Mouse (Mus musculus): ENCODE results near the gene Pced1b. TPM values are rescaled to one million over a fixed set of nuclear protein-coding genes. Genes with fewer than 3 reads are reported as not detected.

Gene Pced1b
- total and polyA plus RNA-seq, 3 experiments: 6.6 to 36.5 TPM; not detected in 1

- Histone ChIP-seq H3K27ac (ENCODE audit: control insufficient read depth, low read depth, low read length) (no peak overlapping the region), H3K9me3 (replicated peaks; ENCODE audit: insufficient read depth, low read length) (no peaks in the 10 kb centered on the region), H3K27me3 (ENCODE audit: control insufficient read depth in 1 of 2, insufficient read depth in 2 of 2, low read length in 2 of 2) (peaks cover 0 to 5% of the 10 kb centered on the region in 2 experiments; a peak in 1 of 4 replicates), H3K79me2 (ENCODE audit: control insufficient read depth, insufficient read depth, low read length, poor library complexity) (no peaks in the 10 kb centered on the region), H3K36me3 (ENCODE audit: control insufficient read depth in 1 of 2, insufficient read depth in 2 of 2, low read length in 2 of 2) (no peaks in the 10 kb centered on the region), H3K4me3 (ENCODE audit: control insufficient read depth in 1 of 2, insufficient read depth in 1 of 2, low read depth in 2 of 2, low read length in 2 of 2) (no peak overlapping the region), H3K9ac (ENCODE audit: control insufficient read depth, low read depth, low read length, poor library complexity, severe bottlenecking) (no peak overlapping the region), H3K4me1 (ENCODE audit: control insufficient read depth in 1 of 2, insufficient read depth in 2 of 2, low read length in 2 of 2) (no peaks in the 10 kb centered on the region)
- TF ChIP-seq GATA1 (IDR thresholded peaks at IDR 0.05; ENCODE audit: low read depth, low read length) (no peak), USF2 (IDR thresholded peaks at IDR 0.05; ENCODE audit: borderline replicate concordance in 1 of 2, insufficient read depth in 1 of 2, low read depth in 1 of 2, low read length in 2 of 2) (no peak), MAZ (IDR thresholded peaks at IDR 0.05; ENCODE audit: low read depth, low read length) (no peak), TCF12 (IDR thresholded peaks at IDR 0.05; ENCODE audit: low read depth, low read length) (no peak), GABPA (IDR thresholded peaks at IDR 0.05; ENCODE audit: low read depth, low read length) (no peak), CHD2 (IDR thresholded peaks at IDR 0.05; ENCODE audit: low read length) (no peak), KAT2A (conservative IDR thresholded peaks at IDR 0.05; ENCODE audit: low read depth, low read length) (no peak), SIN3A (IDR thresholded peaks at IDR 0.05; ENCODE audit: low read length) (no peak), MYB (IDR thresholded peaks at IDR 0.05; ENCODE audit: low read depth, low read length) (no peak), HCFC1 (IDR thresholded peaks at IDR 0.05; ENCODE audit: low read depth, low read length) (no peak), UBTF (IDR thresholded peaks at IDR 0.05; ENCODE audit: borderline replicate concordance, insufficient read depth, low read depth, low read length) (no peak), MAFK (IDR thresholded peaks at IDR 0.05; ENCODE audit: borderline replicate concordance, low read depth, low read length) (no peak), ETS1 (IDR thresholded peaks at IDR 0.05; ENCODE audit: low read depth, low read length) (no peak), NELFE (IDR thresholded peaks at IDR 0.05; ENCODE audit: low read depth, low read length) (no peak), POLR2A (IDR thresholded peaks at IDR 0.05; ENCODE audit: control insufficient read depth in 1 of 2, insufficient read depth in 1 of 2, low read depth in 1 of 2, low read length in 2 of 2, poor library complexity in 1 of 2) (no peak), MEF2A (IDR thresholded peaks at IDR 0.05; ENCODE audit: extremely low read depth, insufficient replicate concordance, low read depth, low read length, poor library complexity, severe bottlenecking) (no peak)
- DNase-seq (ENCODE audit: low read depth, low spot score): no peak
Observed at GRCm38 (mm10) chr15:97247791-97248161, 869 bp downstream of the Pced1b start.

GRCm38 (mm10) chr15:97248296-97248695, 1.4 kb downstream of the Pced1b start:
- Histone ChIP-seq H3K36me3 (ENCODE audit: control insufficient read depth in 1 of 2, insufficient read depth in 2 of 2, low read length in 2 of 2) (no peaks in the 10 kb centered on the region), H3K27me3 (ENCODE audit: control insufficient read depth in 1 of 2, insufficient read depth in 2 of 2, low read length in 2 of 2) (peaks cover 0 to 5% of the 10 kb centered on the region in 2 experiments; a peak in 1 of 4 replicates), H3K27ac (ENCODE audit: control insufficient read depth, low read depth, low read length) (no peak overlapping the region), H3K4me3 (ENCODE audit: control insufficient read depth in 1 of 2, insufficient read depth in 1 of 2, low read depth in 2 of 2, low read length in 2 of 2) (no peak overlapping the region), H3K9ac (ENCODE audit: control insufficient read depth, low read depth, low read length, poor library complexity, severe bottlenecking) (no peak overlapping the region), H3K4me1 (ENCODE audit: control insufficient read depth in 1 of 2, insufficient read depth in 2 of 2, low read length in 2 of 2) (no peaks in the 10 kb centered on the region), H3K9me3 (replicated peaks; ENCODE audit: insufficient read depth, low read length) (no peaks in the 10 kb centered on the region), H3K79me2 (ENCODE audit: control insufficient read depth, insufficient read depth, low read length, poor library complexity) (no peaks in the 10 kb centered on the region)
- no peak for DNase-seq (ENCODE audit: low read depth, low spot score)
- TF ChIP-seq UBTF (IDR thresholded peaks at IDR 0.05; ENCODE audit: borderline replicate concordance, insufficient read depth, low read depth, low read length): no peak
- no peak for TF ChIP-seq GABPA (IDR thresholded peaks at IDR 0.05; ENCODE audit: low read depth, low read length)
- no peak for TF ChIP-seq JUND (IDR thresholded peaks at IDR 0.05; ENCODE audit: low read depth, low read length)
